Mouse (Mus musculus) ovary, postnatal 36 days (tissue): ENCODE results near the gene Dop1b.
A peak's percentile ranks its signal among the peaks of the same experiment; 100 is the strongest.

Experiments
- DNase-seq: peaks from one replicate; pipeline ENCODE4 v3.0.0; 2022; ENCODE audit warnings: low spot score, mixed read lengths

Gene Dop1b

GRCm38 (mm10) chr16:93830071-93830470 is 118.4 kb downstream of the Dop1b start:
- no peak for DNase-seq

- no peak for DNase-seq
Observed at GRCm38 (mm10) chr16:93830916-93831315, 119.2 kb downstream of the Dop1b start.

- DNase-seq = peak; percentile 100
Observed at GRCm38 (mm10) chr16:93831627-93832395, 120.1 kb downstream of the Dop1b start, which contains the start of gene Morc3. Gene Morc3 (plus strand): TSS chr16:93832121.

DNA sequence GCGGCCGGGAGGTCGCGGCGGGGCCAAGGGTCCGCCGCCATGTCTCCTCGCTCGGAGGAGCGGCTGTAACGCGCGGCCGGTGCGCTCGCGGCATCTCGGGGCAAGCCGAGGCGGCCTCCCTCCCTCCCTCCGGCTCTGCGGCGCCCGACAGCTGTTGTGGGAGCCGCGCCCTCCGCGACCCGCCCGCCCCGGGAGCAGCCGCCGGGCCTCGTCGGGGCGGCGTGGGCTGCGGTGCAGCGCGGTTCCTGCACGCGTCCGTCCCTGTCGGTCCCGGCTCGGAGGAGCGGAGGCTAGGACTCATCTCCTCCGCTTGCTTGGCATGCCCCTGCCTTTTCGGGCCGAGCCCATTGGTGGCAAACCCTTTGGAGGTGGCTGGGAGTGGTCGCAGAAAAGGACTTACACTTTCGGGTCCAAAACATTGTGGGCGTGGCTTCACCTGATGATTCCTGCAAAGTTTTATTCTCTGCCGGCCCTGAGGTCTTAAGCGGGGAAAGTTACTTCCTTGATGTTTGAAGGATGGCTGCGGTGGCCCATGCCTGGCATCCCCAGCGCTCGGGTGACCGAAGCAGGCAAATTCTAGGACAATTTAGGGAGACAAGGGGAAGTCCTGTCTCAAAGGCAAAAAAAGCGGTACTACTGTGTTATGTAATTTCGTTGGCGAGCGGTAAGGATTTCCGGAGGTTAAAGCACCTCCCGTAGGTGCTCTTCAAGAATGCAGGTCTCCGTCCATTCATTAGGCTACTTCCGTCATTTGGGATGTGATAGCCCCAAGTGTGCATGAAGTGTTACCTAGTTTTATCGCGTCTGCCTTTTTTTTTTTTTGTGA is 121.0 kb downstream of the Dop1b start:
- no peak for DNase-seq

GRCm38 (mm10) chr16:93833551-93833950 is 121.8 kb downstream of the Dop1b start:
- no peak for DNase-seq

GRCm38 (mm10) chr16:93834076-93834475 is 122.4 kb downstream of the Dop1b start:
- DNase-seq = no peak

DNA sequence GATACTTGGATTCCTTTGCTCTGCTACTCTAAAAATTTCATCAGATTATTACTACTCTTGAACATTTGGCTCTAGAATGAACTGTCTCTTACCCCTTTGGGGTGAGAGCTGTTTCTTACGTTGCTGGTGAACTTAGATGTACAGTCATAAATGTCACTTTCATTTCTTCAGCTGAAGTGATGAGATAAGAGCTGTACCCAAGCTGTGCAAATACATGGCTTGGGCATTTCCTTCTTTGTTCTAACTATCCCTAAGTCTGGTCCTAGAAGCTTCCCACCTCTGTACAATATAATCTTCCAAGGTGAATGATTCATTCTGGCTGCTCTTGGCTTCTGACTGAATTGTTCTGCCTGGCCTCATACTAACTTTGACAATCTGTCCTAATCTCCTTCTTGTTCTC is 127.3 kb downstream of the Dop1b start:
- DNase-seq = no peak

- DNase-seq = no peak
Observed at GRCm38 (mm10) chr16:93850527-93850926, 138.8 kb downstream of the Dop1b start.

- no peak for DNase-seq
Observed at GRCm38 (mm10) chr16:93859967-93860366, 148.3 kb downstream of the Dop1b start.
